ENCODE assay signal across 9 mouse cellular contexts in genomic region chr6:38066215-38066614, GRCm38 (mm10). TPM values are rescaled to one million over a fixed set of nuclear protein-coding genes. Genes with fewer than 3 reads are reported as not detected.
DNase-seq lines count a peak whose midpoint lies in the region; ATAC-seq and TF ChIP-seq lines count a peak whose summit lies in the region.
"Had no signal": no experiment of that assay in that cellular context is flagged by ENCODE, and none has a peak within 500 bp of the region (broad histone marks: within the 10 kb centered on the region; RNA-seq: fewer than 3 reads in every experiment).

No protein-coding gene starts in this region.

- no peaks in the 10 kb centered on the region for H3K27me3 ChIP-seq in G1E (ENCODE audit: insufficient read depth, low read length)
- no peaks in the 10 kb centered on the region for H3K27me3 ChIP-seq in forebrain, embryonic 14.5 days (replicated peaks; ENCODE audit: control insufficient read depth, insufficient read depth, low read length)
- no peaks in the 10 kb centered on the region for H3K27me3 ChIP-seq in lung, embryonic 16.5 days (ENCODE audit: control insufficient read depth, insufficient read depth, low read depth, low read length)

- no peak for ATAC-seq in G1E (ENCODE audit: extremely low read depth, insufficient number of reproducible peaks, low FRiP score, poor library complexity, severe bottlenecking)
- peak; percentile 94 for ATAC-seq in forebrain, embryonic 14.5 days
- ATAC-seq in lung, embryonic 16.5 days (ENCODE audit: low read depth), result peak; percentile 79

- peak; percentile 15 for DNase-seq in G1E (ENCODE audit: low spot score)
- peak; percentile 61 for DNase-seq in brain, embryonic 18.5 days (ENCODE audit: low read depth, low spot score)
- DNase-seq in forebrain, embryonic 14.5 days (ENCODE audit: low spot score), result peak; percentile 92
- peak; percentile 54 to 56 for DNase-seq in heart, postnatal 36 days
- peak; percentile 72 for DNase-seq in layer of hippocampus, adult 11-12 months (ENCODE audit: low spot score)
- peak; percentile 26 for DNase-seq in ovary, postnatal 14 days (ENCODE audit: low spot score)
- DNase-seq in yolk sac, embryonic 10.5 days (ENCODE audit: low spot score), result peak; percentile 44

- no peak overlapping the region for H3K9ac ChIP-seq in forebrain, embryonic 14.5 days (ENCODE audit: low read length)
- H3K9ac ChIP-seq in lung, embryonic 16.5 days (ENCODE audit: low read length), result no peak overlapping the region

- no peak overlapping the region for H3K27ac ChIP-seq in forebrain, embryonic 14.5 days (ENCODE audit: low read depth, low read length)
- H3K27ac ChIP-seq in lung, embryonic 16.5 days (ENCODE audit: low read length), result no peak overlapping the region
- H3K27ac ChIP-seq: macrophage had no signal

- no peaks in the 10 kb centered on the region for H3K4me1 ChIP-seq in G1E (ENCODE audit: insufficient read depth, low read depth, low read length)
- 0 out of 2 replicates have a peak, but pooled peaks cover 2% of the 10 kb centered on the region for H3K4me1 ChIP-seq in forebrain, embryonic 14.5 days (ENCODE audit: control insufficient read depth, insufficient read depth, low read length)
- H3K4me1 ChIP-seq in lung, embryonic 16.5 days (replicated peaks; ENCODE audit: control insufficient read depth, insufficient read depth, low read length), result no peaks in the 10 kb centered on the region

- no peak for TF ChIP-seq CTCF in G1E (IDR thresholded peaks at IDR 0.05; ENCODE audit: low read depth, low read length)

- peaks cover 9% of the 10 kb centered on the region for H3K9me3 ChIP-seq in G1E (replicated peaks)
- no peaks in the 10 kb centered on the region for H3K9me3 ChIP-seq in forebrain, embryonic 14.5 days (replicated peaks; ENCODE audit: control insufficient read depth, low read length)
- no peaks in the 10 kb centered on the region for H3K9me3 ChIP-seq in lung, embryonic 16.5 days (ENCODE audit: control insufficient read depth, low read length)

- intact Hi-C loops in heart, postnatal 36 days (cut with DNase I), result loop anchor here (1.0 to 10.0 kb wide), 4 partner anchors 59 to 714 kb away; partner anchors contain the start of gene Trim24

- H3K36me3 ChIP-seq in G1E (replicated peaks), result no peaks in the 10 kb centered on the region
- no peaks in the 10 kb centered on the region for H3K36me3 ChIP-seq in forebrain, embryonic 14.5 days (ENCODE audit: control insufficient read depth, insufficient read depth, low read length)
- no peaks in the 10 kb centered on the region; the same call in 1 of the 2 replicates for H3K36me3 ChIP-seq in lung, embryonic 16.5 days (ENCODE audit: control insufficient read depth, insufficient read depth, low read length)

- H3K4me3 ChIP-seq in G1E (ENCODE audit: low read depth, low read length), result no peak overlapping the region
- H3K4me3 ChIP-seq in forebrain, embryonic 14.5 days (ENCODE audit: low read depth, low read length), result no peak overlapping the region
- H3K4me3 ChIP-seq in lung, embryonic 16.5 days (ENCODE audit: low read length), result no peak overlapping the region

- no peak overlapping the region for H3K4me2 ChIP-seq in forebrain, embryonic 14.5 days (ENCODE audit: low read length)
- H3K4me2 ChIP-seq in lung, embryonic 16.5 days (ENCODE audit: low read depth, low read length), result no peak overlapping the region

- 0% methylated on average over 5 of the region's 5 CpGs for WGBS in forebrain, embryonic 14.5 days
- WGBS in lung, embryonic 16.5 days, result 0% methylated on average over 5 of the region's 5 CpGs

RNA-seq across cellular contexts. Expression of gene Svopl, which starts 19.4 kb away (rescaled TPM):
- not detected in 2 replicates for total RNA-seq in G1E (2014; fragmentation: Nextera tagmentation)
- total RNA-seq in G1E (2017), result 0.06 TPM in 1 of 2 replicates, not detected in the other
- not detected in 2 replicates for polyA plus RNA-seq in G1E (2012)
- 0.43 and 0.58 TPM in 2 replicates for polyA plus RNA-seq in forebrain, embryonic 14.5 days (2014; fragmentation: Nextera tagmentation; extraction: Ambion mirVana)
- total RNA-seq in heart, postnatal 36 days (2021), result under 1 TPM; 0.39 to 0.68 TPM
- polyA plus RNA-seq in lung, embryonic 16.5 days (2015; fragmentation: Nextera tagmentation; extraction: Ambion mirVana), result 1.6 and 1.7 TPM in 2 replicates
- polyA plus RNA-seq: macrophage had no signal

RNA-seq across cellular contexts. Expression of gene Tmem213, which starts 42.8 kb away (rescaled TPM):
- not detected in 2 replicates for total RNA-seq in G1E (2014; fragmentation: Nextera tagmentation)
- not detected in 2 replicates for total RNA-seq in G1E (2017)
- not detected in 2 replicates for polyA plus RNA-seq in G1E (2012)
- not detected in 2 replicates for polyA plus RNA-seq in forebrain, embryonic 14.5 days (2014; fragmentation: Nextera tagmentation; extraction: Ambion mirVana)
- not detected for total RNA-seq in heart, postnatal 36 days (2021)
- polyA plus RNA-seq in lung, embryonic 16.5 days (2015; fragmentation: Nextera tagmentation; extraction: Ambion mirVana), result 133 and 163 TPM in 2 replicates
- polyA plus RNA-seq: macrophage had no signal

RNA-seq across cellular contexts. Expression of gene Atp6v0a4, which starts 58.2 kb away (rescaled TPM):
- not detected in 2 replicates for total RNA-seq in G1E (2014; fragmentation: Nextera tagmentation)
- 0.12 TPM in 1 of 2 replicates, not detected in the other for total RNA-seq in G1E (2017)
- polyA plus RNA-seq in G1E (2012), result not detected in 2 replicates
- polyA plus RNA-seq in forebrain, embryonic 14.5 days (2014; fragmentation: Nextera tagmentation; extraction: Ambion mirVana), result not detected in 2 replicates
- total RNA-seq in heart, postnatal 36 days (2021), result 1 to 10 TPM; 1.9 to 2.1 TPM
- polyA plus RNA-seq in lung, embryonic 16.5 days (2015; fragmentation: Nextera tagmentation; extraction: Ambion mirVana), result 10.5 and 15.8 TPM in 2 replicates
- polyA plus RNA-seq: macrophage had no signal

Comparison
In these comparisons a context has a peak if more than half of its experiments do, and no peak if none do; other contexts are left out.
1. DNase-seq: peak in every context shown above with its lines; median percentile 92 in forebrain, embryonic 14.5 days; 72 in layer of hippocampus, adult 11-12 months; 61 in brain, embryonic 18.5 days; 55 in heart, postnatal 36 days; 44 in yolk sac, embryonic 10.5 days; 26 in ovary, postnatal 14 days; 15 in G1E.
2. RNA of gene Tmem213, which starts 42.8 kb away (polyA plus RNA-seq): 133 to 163 TPM in lung, embryonic 16.5 days; not detected in G1E and not detected in forebrain, embryonic 14.5 days; every median in the first group is over 100 times any median in the second.